Mouse (Mus musculus) megakaryocyte, embryonic 14.5 days (primary cell): ENCODE measurements around the gene Kiss1.

ENCODE experiments used
- FLI1 ChIP-seq: IDR thresholded peaks from 2 replicates; pipeline ENCODE4 v1.6.1; 2012; ENCODE audit warnings: low read length, inconsistent platforms, mixed read lengths
- GATA1 ChIP-seq: IDR thresholded peaks from 3 replicates; pipeline ENCODE4 v1.6.1; 2012; ENCODE audit warnings: mixed read lengths, low read length, inconsistent platforms, borderline replicate concordance

DNA sequence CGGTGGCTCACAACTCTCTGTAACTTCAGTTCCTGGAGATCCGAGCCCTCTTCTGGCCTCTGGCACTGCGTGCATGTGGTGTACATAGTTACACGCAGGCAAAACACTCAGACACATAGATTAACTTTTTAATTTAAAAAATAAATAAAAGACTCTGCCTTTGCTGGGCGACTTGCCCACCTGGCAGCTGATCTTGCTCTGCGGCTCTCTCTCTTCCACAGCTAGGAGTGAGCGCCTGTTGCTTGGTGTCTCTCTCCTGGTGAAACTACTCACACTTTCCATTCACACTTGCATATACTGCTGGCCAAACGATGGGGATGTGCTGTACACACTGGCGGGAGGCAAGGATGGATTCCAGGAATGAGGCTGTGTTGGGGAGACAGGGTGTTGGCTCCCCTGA, 24.9 kb downstream of the Kiss1 start:
- TF ChIP-seq GATA1 (no peak), FLI1 (no peak)
